Mouse (Mus musculus) neural tube, embryonic 14.5 days (tissue): ENCODE data around the gene Gm20388. TPM values are rescaled to one million over a fixed set of nuclear protein-coding genes. Genes with fewer than 3 reads are reported as not detected.
A peak's percentile ranks its signal among the peaks of the same experiment; 100 is the strongest.
"Not testable (repeated sequence)": the region's sequence is repeated elsewhere in the genome, so short reads cannot be mapped to it uniquely, and the experiment has no call there.

Source experiments
- ATAC-seq: fragments of 200-750 bp; cut with Nextera tagmentation; 2 replicates; pipeline ENCODE4 v1.8.0; 2017; ENCODE audit warnings: low read depth, mild to moderate bottlenecking, moderate TSS enrichment, moderate library complexity
- H3K27ac ChIP-seq: fragments of 300-500 bp; sonication (generic); 2 replicates; pipeline ENCODE4 v1.5.1; 2014; ENCODE audit warnings: low read depth, mild to moderate bottlenecking, control low read depth, low read length, moderate library complexity, mixed read lengths
- H3K27me3 ChIP-seq: fragments of 300-500 bp; sonication (generic); 2 replicates; pipeline ENCODE4 v1.6.1; 2014; ENCODE audit warnings: low read length; ENCODE audit not compliant: control insufficient read depth, insufficient read depth
- H3K36me3 ChIP-seq: fragments of 300-500 bp; sonication (generic); 2 replicates; pipeline ENCODE4 v1.6.1; 2014; ENCODE audit warnings: low read length, mixed read lengths; ENCODE audit not compliant: control insufficient read depth, insufficient read depth
- H3K4me1 ChIP-seq: fragments of 300-500 bp; sonication (generic); 2 replicates; pipeline ENCODE4 v1.6.1; 2014; ENCODE audit warnings: low read length; ENCODE audit not compliant: control insufficient read depth, insufficient read depth
- H3K4me2 ChIP-seq: fragments of 300-500 bp; sonication (generic); 2 replicates; pipeline ENCODE4 v1.6.1; 2014; ENCODE audit warnings: mild to moderate bottlenecking, low read depth, low read length, control low read depth
- H3K4me3 ChIP-seq: fragments of 300-500 bp; sonication (generic); 2 replicates; pipeline ENCODE4 v1.5.1; 2014; ENCODE audit warnings: low read depth, low read length, control low read depth, mixed read lengths
- H3K9ac ChIP-seq: fragments of 300-500 bp; sonication (generic); replicated peaks from 2 replicates; pipeline ENCODE4 v1.6.1; 2014; ENCODE audit warnings: low read depth, mild to moderate bottlenecking, control low read depth, low read length, mixed read lengths
- H3K9me3 ChIP-seq: fragments of 300-500 bp; sonication (generic); 2 replicates; pipeline ENCODE4 v1.6.1; 2016; ENCODE audit warnings: low read length; ENCODE audit not compliant: control insufficient read depth
- WGBS: fragments of 180-500 bp; shearing (Covaris S2); extraction: QIAGEN DNeasy Blood & Tissue Kit; methylation state at CpG from one replicate; pipeline ENCODE4 v1.1.7; 2014; 5-methylcytosine and 5-hydroxymethylcytosine counted together
- polyA plus RNA-seq: library from polyadenylated mRNA; unstranded; fragments of >200 nt; fragmentation: Nextera tagmentation; extraction: Ambion mirVana; gene quantifications from 2 replicates; pipeline ENCODE4 v1.2.1, GENCODE M21; 2014

The Gm20388 gene
- polyA plus RNA-seq, 1 experiment from 2014 or later, result 10.3 TPM

GRCm38 (mm10) chr8:123414997-123415696, 3504.5 kb downstream of the Gm20388 start:
- H3K27ac ChIP-seq, H3K9me3 ChIP-seq, H3K4me1 ChIP-seq, H3K9ac ChIP-seq, ATAC-seq, H3K27me3 ChIP-seq: not testable (repeated sequence)
- Histone ChIP-seq H3K36me3 (peaks cover 20% of the 10 kb centered on the region), H3K4me3 (peak overlapping the region; percentile 62; the same call in 1 of the 2 replicates), H3K4me2 (peak overlapping the region; percentile 98)
- 81% methylated on average over 5 of the region's 5 CpGs for WGBS

GRCm38 (mm10) chr8:123415967-123416943, 3505.6 kb downstream of the Gm20388 start:
- Histone ChIP-seq H3K4me3 (peak overlapping the region; percentile 6; the same call in 1 of the 2 replicates), H3K9ac (no peak overlapping the region), H3K36me3 (peaks cover 30% of the 10 kb centered on the region), H3K27me3 (no peaks in the 10 kb centered on the region), H3K4me2 (peak overlapping the region; percentile 26), H3K4me1 (peaks cover 6% of the 10 kb centered on the region), H3K27ac (no peak overlapping the region), H3K9me3 (no peaks in the 10 kb centered on the region)
- ATAC-seq, result no peak
- WGBS, result 88% methylated on average over 8 of the region's 8 CpGs

- H3K27ac ChIP-seq, result no peak overlapping the region
- no peak for ATAC-seq
- peaks cover 6% of the 10 kb centered on the region for H3K4me1 ChIP-seq
- H3K36me3 ChIP-seq, result peaks cover 35% of the 10 kb centered on the region
- peak overlapping the region; percentile 26 for H3K4me2 ChIP-seq
- no peak overlapping the region for H3K9ac ChIP-seq
- no peaks in the 10 kb centered on the region for H3K9me3 ChIP-seq
- 76% methylated on average over 8 of the region's 8 CpGs for WGBS
- H3K27me3 ChIP-seq, result no peaks in the 10 kb centered on the region
- no peak overlapping the region for H3K4me3 ChIP-seq
Measured at GRCm38 (mm10) chr8:123416944-123417555, 3506.4 kb downstream of the Gm20388 start.

GRCm38 (mm10) chr8:123419711-123420110, 3509.1 kb downstream of the Gm20388 start:
- Histone ChIP-seq H3K9ac (no peak overlapping the region), H3K27me3 (no peaks in the 10 kb centered on the region), H3K4me2 (no peak overlapping the region), H3K36me3 (peaks cover 39% of the 10 kb centered on the region), H3K4me1 (peaks cover 6% of the 10 kb centered on the region), H3K4me3 (no peak overlapping the region), H3K27ac (no peak overlapping the region), H3K9me3 (no peaks in the 10 kb centered on the region)
- WGBS, result 96% methylated on average over 4 of the region's 4 CpGs
- no peak for ATAC-seq

- Histone ChIP-seq H3K9me3 (no peaks in the 10 kb centered on the region), H3K36me3 (peaks cover 39% of the 10 kb centered on the region), H3K27ac (no peak overlapping the region), H3K9ac (no peak overlapping the region), H3K4me2 (no peak overlapping the region), H3K4me3 (no peak overlapping the region), H3K4me1 (peaks cover 6% of the 10 kb centered on the region), H3K27me3 (no peaks in the 10 kb centered on the region)
- ATAC-seq, result no peak
- 93% methylated on average over 34 of the region's 34 CpGs for WGBS
Measured at GRCm38 (mm10) chr8:123420525-123421281, 3510.1 kb downstream of the Gm20388 start.

GRCm38 (mm10) chr8:123421325-123421724, 3510.7 kb downstream of the Gm20388 start:
- ATAC-seq, result no peak
- WGBS, result 90% methylated on average over 19 of the region's 19 CpGs
- Histone ChIP-seq H3K27ac (no peak overlapping the region), H3K36me3 (peaks cover 39% of the 10 kb centered on the region), H3K27me3 (no peaks in the 10 kb centered on the region), H3K4me3 (no peak overlapping the region), H3K4me1 (peaks cover 6% of the 10 kb centered on the region), H3K4me2 (no peak overlapping the region), H3K9ac (no peak overlapping the region), H3K9me3 (no peaks in the 10 kb centered on the region)

- Histone ChIP-seq H3K4me2 (peak overlapping the region; percentile 30; the same call in 1 of the 2 replicates), H3K27me3 (no peaks in the 10 kb centered on the region), H3K9ac (no peak overlapping the region; the same call in 1 of the 2 replicates), H3K36me3 (peaks cover 39% of the 10 kb centered on the region), H3K27ac (no peak overlapping the region), H3K9me3 (no peaks in the 10 kb centered on the region), H3K4me3 (no peak overlapping the region), H3K4me1 (no peaks in the 10 kb centered on the region; the same call in 1 of the 2 replicates)
- WGBS, result 21% methylated on average over 17 of the region's 17 CpGs
- ATAC-seq, result peak; percentile 78; the same call in 1 of the 2 replicates
Measured at GRCm38 (mm10) chr8:123422056-123422780, 3511.6 kb downstream of the Gm20388 start.

- H3K27ac ChIP-seq, result no peak overlapping the region
- no peaks in the 10 kb centered on the region for H3K27me3 ChIP-seq
- ATAC-seq, result no peak
- H3K9me3 ChIP-seq, result no peaks in the 10 kb centered on the region
- H3K9ac ChIP-seq, result no peak overlapping the region; the same call in 1 of the 2 replicates
- H3K36me3 ChIP-seq, result peaks cover 39% of the 10 kb centered on the region
- 25% methylated on average over 3 of the region's 3 CpGs for WGBS
- H3K4me1 ChIP-seq, result no peaks in the 10 kb centered on the region
- no peak overlapping the region for H3K4me2 ChIP-seq
- H3K4me3 ChIP-seq, result no peak overlapping the region
Measured at GRCm38 (mm10) chr8:123422781-123423159, 3512.1 kb downstream of the Gm20388 start.
